Mouse (Mus musculus): Measurements from ENCODE around the gene Tmem201. TPM values are rescaled to one million over a fixed set of nuclear protein-coding genes. Genes with fewer than 3 reads are reported as not detected.

The Tmem201 gene
- total and polyA plus RNA-seq, 2 experiments from 2014 or later = 48.5 to 67.8 TPM

DNA sequence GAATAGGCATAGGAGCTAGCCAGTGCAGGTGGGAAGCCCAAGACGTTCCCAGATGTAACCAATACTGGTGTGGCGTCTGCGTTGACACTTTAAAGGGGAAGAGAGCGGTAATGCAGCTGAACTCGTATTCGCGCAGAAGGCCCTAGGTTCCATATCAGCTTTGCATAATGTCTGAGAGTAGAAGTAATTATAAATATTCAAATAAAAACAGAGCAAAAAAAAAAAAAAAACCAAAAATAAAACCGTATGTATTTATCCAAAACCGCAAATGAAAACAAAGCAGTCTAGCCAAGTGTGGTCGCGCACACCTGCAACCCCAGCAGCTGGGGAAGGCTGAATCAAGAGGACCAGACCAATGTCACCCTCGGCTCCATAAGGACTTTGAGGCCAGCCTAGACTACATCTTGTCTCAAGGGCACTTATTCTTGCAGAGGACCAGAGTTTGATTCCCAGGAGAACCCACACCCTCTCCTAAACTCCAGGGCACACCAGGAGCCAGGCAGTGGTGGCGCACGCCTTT, 4.2 kb upstream of the Tmem201 start:
- TF ChIP-seq CTCF (IDR thresholded peaks at IDR 0.05) = no peak
- no peak overlapping the region for H3K4me3 ChIP-seq (ENCODE audit: low read depth, low read length)
- no peaks in the 10 kb centered on the region for H3K27me3 ChIP-seq (ENCODE audit: insufficient read depth, low read length)
- peaks cover under 1% of the 10 kb centered on the region; the same call in 1 of the 2 replicates for H3K4me1 ChIP-seq (ENCODE audit: insufficient read depth, low read length)
- WGBS = 92% methylated on average over 14 of the region's 14 CpGs
- H3K9me3 ChIP-seq (ENCODE audit: low read length) = no peaks in the 10 kb centered on the region
- no peak overlapping the region for H3K27ac ChIP-seq (ENCODE audit: low read depth, low read length)
- H3K36me3 ChIP-seq (ENCODE audit: insufficient read depth, low read length) = peaks cover 19% of the 10 kb centered on the region
- no peak for ATAC-seq (ENCODE audit: low FRiP score)
- DNase-seq (ENCODE audit: low spot score) = no peak
- no peak overlapping the region for H3K9ac ChIP-seq (replicated peaks; ENCODE audit: low read length, poor library complexity, severe bottlenecking)
- H3K4me2 ChIP-seq (ENCODE audit: low read depth, low read length, poor library complexity, severe bottlenecking) = no peak overlapping the region

DNA sequence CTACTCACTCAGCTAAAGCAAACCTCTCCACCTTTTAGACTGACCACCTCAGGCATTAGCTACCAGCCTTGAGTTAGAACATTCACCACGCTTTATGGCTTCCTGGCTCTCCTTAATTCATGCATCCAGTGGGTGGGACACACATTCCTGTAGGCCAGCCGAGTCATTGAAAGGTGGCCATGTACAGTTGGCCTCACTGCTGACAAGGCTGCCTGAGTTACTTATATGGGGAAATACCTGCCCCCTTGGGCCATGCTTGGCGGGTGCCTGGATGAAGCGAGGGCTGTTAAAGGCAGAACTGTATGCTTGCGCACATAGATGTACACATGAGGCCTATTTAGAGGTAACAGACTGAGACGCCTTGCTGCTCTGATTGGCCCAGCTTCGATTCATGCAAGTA, 2.5 kb upstream of the Tmem201 start:
- ATAC-seq (ENCODE audit: low FRiP score) (no peak), DNase-seq (ENCODE audit: low spot score) (no peak)
- H3K4me1 ChIP-seq (ENCODE audit: insufficient read depth, low read length) = peaks cover 14% of the 10 kb centered on the region
- WGBS = 92% methylated on average over 7 of the region's 7 CpGs
- no peaks in the 10 kb centered on the region for H3K27me3 ChIP-seq (ENCODE audit: insufficient read depth, low read length)
- H3K9ac ChIP-seq (replicated peaks; ENCODE audit: low read length, poor library complexity, severe bottlenecking) = no peak overlapping the region
- no peak overlapping the region for H3K27ac ChIP-seq (ENCODE audit: low read depth, low read length)
- H3K4me3 ChIP-seq (ENCODE audit: low read depth, low read length) = no peak overlapping the region
- no peak overlapping the region for H3K4me2 ChIP-seq (ENCODE audit: low read depth, low read length, poor library complexity, severe bottlenecking)
- H3K36me3 ChIP-seq (ENCODE audit: insufficient read depth, low read length) = peaks cover 19% of the 10 kb centered on the region
- H3K9me3 ChIP-seq (ENCODE audit: low read length) = no peaks in the 10 kb centered on the region
- no peak for TF ChIP-seq CTCF (IDR thresholded peaks at IDR 0.05)

DNA sequence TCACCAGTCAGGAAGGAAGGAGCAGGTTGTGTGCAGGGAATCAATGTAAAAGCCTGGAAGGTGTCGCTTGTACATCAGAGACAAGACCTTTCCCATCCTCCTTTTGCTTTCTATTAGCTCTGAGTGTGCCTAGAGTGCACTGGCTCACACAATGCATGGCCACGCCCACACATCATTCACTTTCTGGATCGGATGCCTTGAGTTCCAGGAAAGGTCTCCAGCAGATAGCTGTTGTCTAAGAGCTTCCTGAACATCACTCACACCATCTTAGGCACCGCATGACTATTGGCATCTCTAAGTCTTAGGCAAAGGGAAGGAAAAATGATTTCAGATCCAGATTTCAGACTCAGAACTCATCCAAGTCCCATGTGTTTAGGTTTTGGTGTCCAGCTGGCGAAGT, 1.6 kb upstream of the Tmem201 start:
- Histone ChIP-seq H3K27ac (ENCODE audit: low read depth, low read length) (no peak overlapping the region), H3K27me3 (ENCODE audit: insufficient read depth, low read length) (no peaks in the 10 kb centered on the region), H3K4me3 (ENCODE audit: low read depth, low read length) (no peak overlapping the region), H3K4me1 (ENCODE audit: insufficient read depth, low read length) (peaks cover 22% of the 10 kb centered on the region), H3K4me2 (ENCODE audit: low read depth, low read length, poor library complexity, severe bottlenecking) (no peak overlapping the region), H3K9ac (replicated peaks; ENCODE audit: low read length, poor library complexity, severe bottlenecking) (no peak overlapping the region), H3K9me3 (ENCODE audit: low read length) (no peaks in the 10 kb centered on the region), H3K36me3 (ENCODE audit: insufficient read depth, low read length) (peaks cover 12% of the 10 kb centered on the region)
- ATAC-seq (ENCODE audit: low FRiP score) = no peak
- DNase-seq (ENCODE audit: low spot score) = no peak
- TF ChIP-seq CTCF (IDR thresholded peaks at IDR 0.05) = no peak
- WGBS = 87% methylated on average over 5 of the region's 5 CpGs

DNA sequence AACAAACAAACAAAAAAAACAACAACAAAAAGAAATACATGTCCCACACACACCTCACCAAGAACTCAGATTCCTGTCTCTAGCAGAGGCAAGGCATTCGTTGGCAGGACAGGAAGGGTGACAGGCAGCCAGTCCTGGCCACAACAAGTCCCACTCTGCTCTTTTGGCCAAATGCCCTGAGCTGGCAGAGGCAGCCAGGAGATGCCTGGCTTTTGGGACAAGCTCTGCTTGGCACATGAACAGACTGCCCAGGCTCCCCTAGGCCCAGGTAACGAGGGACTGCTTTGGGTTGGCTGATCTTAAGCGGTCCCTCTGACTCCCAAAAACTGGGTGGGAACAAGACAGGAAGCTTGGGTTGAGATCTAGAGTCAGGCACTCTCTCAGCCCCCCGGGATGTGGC, 1.3 kb downstream of the Tmem201 start:
- ATAC-seq (ENCODE audit: low FRiP score) = no peak
- no peak overlapping the region for H3K27ac ChIP-seq (ENCODE audit: low read depth, low read length)

DNA sequence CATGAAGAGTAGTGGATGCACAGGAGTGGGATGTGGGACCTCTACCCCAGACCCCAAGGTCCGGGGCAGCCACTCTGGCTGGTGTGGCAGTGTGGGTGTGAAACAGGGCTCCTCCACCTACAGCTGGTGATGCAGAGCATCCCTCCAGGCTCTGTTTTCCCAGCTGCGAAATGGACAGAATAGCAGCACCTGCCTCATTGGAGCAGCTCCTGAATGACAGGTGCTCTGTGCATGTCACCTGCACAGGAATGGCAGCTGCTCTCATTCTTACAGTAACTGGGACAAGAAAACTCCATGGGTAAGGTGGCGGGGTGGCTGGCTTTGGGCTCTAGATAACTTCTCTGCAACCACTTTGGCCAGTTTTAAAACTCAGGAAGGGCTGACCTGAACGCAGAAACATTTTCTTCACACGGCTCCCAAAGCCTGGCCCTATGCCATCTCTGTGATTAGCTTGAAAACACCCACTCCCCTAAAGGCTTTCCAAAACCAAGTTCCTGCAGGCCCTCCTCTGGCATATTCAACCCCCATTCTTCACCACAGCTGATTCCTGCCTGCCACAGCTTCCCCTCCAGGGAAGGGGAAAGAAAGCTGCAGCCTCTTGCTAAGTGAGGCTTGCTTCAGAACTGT, 2.1 kb downstream of the Tmem201 start:
- Histone ChIP-seq H3K9me3 (ENCODE audit: low read length) (no peaks in the 10 kb centered on the region), H3K27me3 (ENCODE audit: insufficient read depth, low read length) (no peaks in the 10 kb centered on the region), H3K9ac (replicated peaks; ENCODE audit: low read length, poor library complexity, severe bottlenecking) (no peak overlapping the region), H3K27ac (ENCODE audit: low read depth, low read length) (no peak overlapping the region), H3K36me3 (ENCODE audit: insufficient read depth, low read length) (peaks cover 10% of the 10 kb centered on the region), H3K4me3 (ENCODE audit: low read depth, low read length) (no peak overlapping the region), H3K4me1 (ENCODE audit: insufficient read depth, low read length) (peaks cover 34% of the 10 kb centered on the region), H3K4me2 (ENCODE audit: low read depth, low read length, poor library complexity, severe bottlenecking) (peak overlapping the region; percentile 94; the same call in 1 of the 2 replicates)
- no peak for TF ChIP-seq CTCF (IDR thresholded peaks at IDR 0.05)
- DNase-seq (ENCODE audit: low spot score) (no peak), ATAC-seq (ENCODE audit: low FRiP score) (no peak)
- 71% methylated on average over 5 of the region's 5 CpGs for WGBS

More for the DNA sequence above, 1.3 kb downstream of the Tmem201 start:
- TF ChIP-seq CTCF (IDR thresholded peaks at IDR 0.05) = no peak
- peak; percentile 68 for DNase-seq (ENCODE audit: low spot score)
- peak overlapping the region; percentile 83; the same call in 1 of the 2 replicates for H3K9ac ChIP-seq (replicated peaks; ENCODE audit: low read length, poor library complexity, severe bottlenecking)
- H3K4me2 ChIP-seq (ENCODE audit: low read depth, low read length, poor library complexity, severe bottlenecking) = peak overlapping the region; percentile 94
- H3K9me3 ChIP-seq (ENCODE audit: low read length) = no peaks in the 10 kb centered on the region
- peaks cover 34% of the 10 kb centered on the region for H3K4me1 ChIP-seq (ENCODE audit: insufficient read depth, low read length)
- H3K4me3 ChIP-seq (ENCODE audit: low read depth, low read length) = peak overlapping the region; percentile 96
- H3K36me3 ChIP-seq (ENCODE audit: insufficient read depth, low read length) = peaks cover 3% of the 10 kb centered on the region; the same call in 1 of the 2 replicates
- no peaks in the 10 kb centered on the region for H3K27me3 ChIP-seq (ENCODE audit: insufficient read depth, low read length)
- 50% methylated on average over 4 of the region's 4 CpGs for WGBS

DNA sequence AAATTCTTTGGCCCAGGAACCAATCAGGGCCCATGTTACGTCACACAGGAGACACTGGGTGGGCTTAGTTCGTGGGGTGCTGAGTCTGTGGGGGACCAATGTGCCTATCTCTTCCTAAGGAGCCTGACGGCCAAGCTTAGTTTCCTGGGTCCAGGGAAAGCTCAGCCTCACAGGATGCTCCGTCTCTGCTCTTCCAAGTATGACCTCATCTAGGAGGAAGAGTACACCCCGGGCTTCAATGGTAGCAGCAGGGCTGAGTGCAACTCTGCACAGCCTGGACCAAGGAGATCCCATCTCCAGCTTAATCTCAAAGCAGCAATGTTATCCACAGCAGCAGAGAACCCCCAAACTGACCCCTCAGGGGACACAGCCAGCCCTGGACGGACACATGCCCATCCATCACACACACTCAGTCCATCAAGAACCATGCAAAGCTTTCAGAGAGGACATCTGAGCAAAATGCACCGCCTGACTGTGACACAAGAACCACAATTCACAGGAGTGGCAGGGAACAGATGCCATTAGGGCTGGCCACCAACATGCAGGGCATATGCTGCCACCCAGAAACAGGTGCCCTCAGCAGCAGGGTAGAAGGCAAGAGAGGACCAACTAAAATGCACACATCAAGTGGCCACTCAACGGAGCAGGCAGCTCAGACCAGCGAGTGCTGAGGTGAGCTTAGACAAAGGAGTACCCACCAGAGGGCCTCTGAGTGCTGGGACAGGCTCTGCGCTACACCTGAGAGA, 2.9 kb downstream of the Tmem201 start:
- DNase-seq (ENCODE audit: low spot score) (no peak), ATAC-seq (ENCODE audit: low FRiP score) (no peak)
- TF ChIP-seq CTCF (IDR thresholded peaks at IDR 0.05) = no peak
- Histone ChIP-seq H3K27ac (ENCODE audit: low read depth, low read length) (no peak overlapping the region), H3K4me2 (ENCODE audit: low read depth, low read length, poor library complexity, severe bottlenecking) (0 out of 2 replicates have a peak overlapping the region, but pooled peaks have one; percentile 1), H3K4me3 (ENCODE audit: low read depth, low read length) (no peak overlapping the region), H3K27me3 (ENCODE audit: insufficient read depth, low read length) (no peaks in the 10 kb centered on the region), H3K9me3 (ENCODE audit: low read length) (no peaks in the 10 kb centered on the region), H3K4me1 (ENCODE audit: insufficient read depth, low read length) (peaks cover 34% of the 10 kb centered on the region), H3K9ac (replicated peaks; ENCODE audit: low read length, poor library complexity, severe bottlenecking) (peak overlapping the region; percentile 39; the same call in 1 of the 2 replicates), H3K36me3 (ENCODE audit: insufficient read depth, low read length) (peaks cover 14% of the 10 kb centered on the region)
- 83% methylated on average over 10 of the region's 10 CpGs for WGBS
